Mouse (Mus musculus) layer of hippocampus, adult 18-20 months (tissue): ENCODE data around the gene Kdm4d. TPM values are rescaled to one million over a fixed set of nuclear protein-coding genes. Genes with fewer than 3 reads are reported as not detected.
"Not testable (repeated sequence)": the region's sequence is repeated elsewhere in the genome, so short reads cannot be mapped to it uniquely, and the experiment has no call there.

Experiments
- DNase-seq, 2 experiments: peaks; one replicate each; pipeline ENCODE4 v3.0.0; 2022; ENCODE audit warnings: low spot score in 2 of 2
- total RNA-seq, 2 experiments: library from RNA; stranded (reverse); gene quantifications; 2 replicates each; pipeline ENCODE4 v1.2.3; 2021

Kdm4d gene
- total RNA-seq, 2 experiments from 2014 or later, result 1.3 to 1.5 TPM

GRCm38 (mm10) chr9:14456320-14456719, 44.0 kb downstream of the Kdm4d start:
- DNase-seq, result no peak

- DNase-seq, result peak in 1 of 2 experiments; percentile 5
These were observed 49.2 kb downstream of the Kdm4d start for GRCm38 (mm10) chr9:14451120-14451519.

- DNase-seq, result not testable (repeated sequence)
These were observed 53.2 kb downstream of the Kdm4d start for GRCm38 (mm10) chr9:14447086-14447485.

GRCm38 (mm10) chr9:14440347-14440746, 59.9 kb downstream of the Kdm4d start:
- no peak for DNase-seq

- no peak for DNase-seq
These were observed 66.9 kb downstream of the Kdm4d start for GRCm38 (mm10) chr9:14433252-14433939.

Other genes starting within 250 kb of the Kdm4d start
- 10 to 100 TPM; 77.5 to 87.8 TPM for gene Sesn3, start 225.4 kb downstream of the Kdm4d start, total RNA-seq
- 10 to 100 TPM; 77.6 to 81.3 TPM for gene Endod1, start 119.0 kb downstream of the Kdm4d start, total RNA-seq
- gene Cwc15, start 135 bp upstream of the Kdm4d start, total RNA-seq, result 10 to 100 TPM; 83.6 to 87.8 TPM
- 10 to 100 TPM; 13.9 to 15.0 TPM for gene Amotl1, start 144.6 kb upstream of the Kdm4d start, total RNA-seq
- not detected for gene Piwil4, start 240.3 kb upstream of the Kdm4d start, total RNA-seq